Mouse (Mus musculus) spleen, adult 2 months (tissue): Measurements from ENCODE around the gene Golph3l.

Experiments used
- CTCF ChIP-seq: fragments of 200-500 bp; IDR thresholded peaks from 2 replicates; pipeline ENCODE4 v1.5.1; 2011; ENCODE audit warnings: mild to moderate bottlenecking, inconsistent platforms; ENCODE audit not compliant: insufficient read depth, insufficient read length, insufficient replicate concordance; ENCODE audit errors: extremely low read depth
- POLR2A ChIP-seq: fragments of 200-500 bp; IDR thresholded peaks from 2 replicates; pipeline ENCODE4 v1.6.1; 2011; ENCODE audit warnings: low read depth, low read length, inconsistent platforms

GRCm38 (mm10) chr3:95666124-95666844, 77.5 kb downstream of the Golph3l start:
- TF ChIP-seq CTCF (no peak), POLR2A (no peak)
